Mouse (Mus musculus): ENCODE measurements around the gene Psma2.
A peak's percentile ranks its signal among the peaks of the same experiment; 100 is the strongest.

The Psma2 gene

GRCm38 (mm10) chr13:14612926-14613529 is at the start of gene Psma2, which contains the start of gene Mrpl32:
TSS of gene Psma2 (plus strand) at chr13:14613240.
TSS of gene Mrpl32 (minus strand) at chr13:14613165.
- DNase-seq (ENCODE audit: low spot score in 2 of 2): peak; percentile 97

GRCm38 (mm10) chr13:14574128-14574527 is 38.9 kb upstream of the Psma2 start:
- no peak for DNase-seq (ENCODE audit: low spot score in 2 of 2)

DNA sequence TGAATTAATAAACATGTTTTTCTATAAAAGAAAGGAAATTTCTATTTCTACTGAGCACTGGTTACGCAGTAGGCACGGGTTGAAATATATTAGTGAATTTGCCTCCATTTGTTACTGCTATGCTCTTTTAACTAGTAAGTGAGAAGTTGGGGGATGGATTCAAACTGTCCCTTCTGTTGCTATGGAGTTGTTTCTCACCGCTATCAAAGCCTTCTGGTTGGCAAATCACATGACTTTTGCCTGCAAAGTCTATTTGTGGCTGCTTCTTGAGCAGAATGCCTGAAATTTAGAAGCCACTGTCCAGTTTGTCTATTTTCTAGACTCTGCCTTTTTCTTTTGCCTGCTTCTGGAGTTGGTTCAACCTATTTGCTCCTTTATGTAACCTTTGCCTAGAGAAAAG is 32.6 kb upstream of the Psma2 start:
- DNase-seq (ENCODE audit: low spot score in 2 of 2): no peak

- no peak for DNase-seq (ENCODE audit: low spot score in 2 of 2)
These were observed 10.3 kb upstream of the Psma2 start for GRCm38 (mm10) chr13:14602744-14603143.

DNA sequence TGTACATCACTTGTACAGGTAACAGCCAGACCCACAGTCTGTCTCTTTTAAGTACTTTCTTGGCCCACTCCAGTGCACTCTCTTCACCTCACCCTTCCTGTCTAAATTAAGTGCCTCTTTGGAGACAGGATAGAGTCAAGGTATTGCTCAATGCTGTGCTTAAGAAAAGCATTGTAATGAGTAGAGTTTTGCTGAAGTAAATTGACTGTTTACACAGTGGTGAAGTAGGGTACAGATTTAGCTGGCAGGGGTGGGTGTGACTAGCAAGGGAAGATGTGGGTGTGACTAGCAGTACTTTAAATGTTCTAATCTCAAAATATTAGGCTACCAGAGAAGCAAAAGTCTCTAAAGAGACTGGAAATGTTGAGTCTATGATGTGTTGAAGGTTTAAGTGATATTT is 5.4 kb upstream of the Psma2 start:
- no peak for DNase-seq (ENCODE audit: low spot score in 2 of 2)

DNA sequence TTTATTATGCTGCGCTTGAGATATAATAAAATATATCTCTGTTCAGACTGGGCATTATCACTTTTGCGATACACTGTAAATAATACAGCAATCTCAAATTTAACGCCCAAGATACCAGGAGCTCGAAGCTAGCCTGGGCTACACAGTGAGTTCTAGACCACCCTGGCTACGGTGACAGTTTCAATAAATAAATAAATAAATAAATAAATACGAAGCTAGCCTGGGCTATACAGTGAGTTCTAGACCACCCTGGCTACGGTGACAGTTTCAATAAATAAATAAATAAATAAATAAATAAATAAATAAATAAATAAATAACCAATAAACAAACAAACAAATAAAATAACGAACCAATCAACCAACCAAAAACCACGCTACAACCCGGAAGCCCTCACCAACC is 577 bp upstream of the Psma2 start:
- no peak for DNase-seq (ENCODE audit: low spot score in 2 of 2)

DNA sequence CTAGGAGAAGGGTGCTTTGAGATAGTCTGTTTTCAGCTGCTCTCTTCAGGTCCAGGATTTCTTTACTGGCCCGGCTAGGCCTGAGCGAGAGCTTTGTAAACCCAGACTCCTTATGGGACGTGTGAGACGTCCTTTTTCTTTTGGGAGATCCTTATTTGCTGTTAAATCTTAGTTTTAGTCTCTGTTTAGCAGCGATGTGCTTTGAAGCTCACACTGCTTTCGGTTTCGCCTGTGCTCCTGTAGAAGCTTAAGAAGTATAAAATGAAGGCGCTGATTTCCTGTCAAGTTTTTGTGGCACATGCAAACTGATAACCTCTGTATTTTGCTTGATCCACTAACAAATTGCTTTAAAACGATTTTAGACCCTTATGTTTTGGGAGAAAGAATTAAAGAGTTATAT is 513 bp downstream of the Psma2 start:
- DNase-seq (ENCODE audit: low spot score in 2 of 2): no peak

DNA sequence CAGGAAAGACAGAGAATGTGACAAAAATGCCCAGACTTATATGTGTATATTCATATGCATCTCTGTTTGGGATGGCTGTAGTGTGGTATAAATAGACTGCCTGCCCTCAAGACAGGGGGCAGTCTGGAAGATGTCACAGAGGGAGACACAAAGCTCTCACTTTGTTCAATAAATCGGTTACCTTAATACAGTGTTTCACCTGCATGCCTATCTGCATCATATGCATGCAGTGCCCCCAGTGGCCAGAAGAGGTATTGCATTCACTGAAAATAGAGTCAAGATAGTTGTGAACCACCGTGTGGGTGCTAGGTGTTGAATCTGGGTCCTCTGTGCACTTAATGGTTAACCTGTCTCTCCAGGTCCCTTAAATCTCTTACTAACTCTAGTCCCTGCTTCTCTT is 5.7 kb downstream of the Psma2 start:
- DNase-seq (ENCODE audit: low spot score in 2 of 2): peak; percentile 18 to 32

DNA sequence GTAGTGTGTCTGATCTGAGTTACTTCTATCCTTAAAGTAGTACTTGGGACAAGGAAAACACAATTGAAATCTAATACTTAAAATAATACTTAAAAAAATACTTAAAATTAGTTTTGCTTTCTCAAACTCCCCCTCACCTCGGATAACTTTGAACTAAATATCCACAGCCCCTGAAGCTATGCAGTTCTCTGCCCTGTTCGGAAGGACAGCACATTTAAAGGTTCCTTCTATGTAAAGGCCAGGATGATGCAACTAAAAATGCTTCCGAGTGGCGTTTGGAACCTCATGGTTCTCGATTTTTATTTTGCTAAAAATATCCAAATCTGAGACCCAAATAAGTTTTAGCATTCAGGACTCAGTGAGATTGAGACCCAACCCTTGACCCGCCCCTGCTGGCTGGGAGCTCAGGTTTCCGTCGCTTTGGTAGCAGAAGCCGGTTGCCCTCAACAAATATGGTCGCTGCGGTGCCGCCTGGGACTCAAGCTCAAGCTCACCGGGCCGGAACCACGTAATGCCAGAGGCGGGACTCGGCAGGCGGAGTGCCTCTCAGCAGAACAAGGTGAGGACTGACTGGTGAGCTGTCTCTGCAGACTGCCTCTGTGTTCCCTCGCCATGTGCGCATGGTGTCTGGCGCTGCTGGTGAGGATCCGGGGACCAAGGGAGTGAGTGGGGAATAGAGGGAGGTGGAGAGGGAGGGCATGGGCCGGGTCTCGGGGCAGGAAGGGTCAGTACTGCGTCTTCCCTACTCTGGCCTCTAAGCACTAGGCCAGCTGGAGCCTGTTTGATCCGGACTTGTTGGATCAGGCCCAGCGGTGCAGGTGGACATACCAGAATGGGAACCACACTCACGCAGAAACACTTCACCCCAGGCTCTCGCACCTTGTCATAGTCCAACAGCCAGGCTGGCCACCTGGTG is 16.9 kb downstream of the Psma2 start, which contains the start of gene AW209491:
AW209491 (plus strand) TSS at position 429 of the 916 bp plus-strand sequence.
- peak; percentile 95 to 96 for DNase-seq (ENCODE audit: low spot score in 2 of 2)

DNA sequence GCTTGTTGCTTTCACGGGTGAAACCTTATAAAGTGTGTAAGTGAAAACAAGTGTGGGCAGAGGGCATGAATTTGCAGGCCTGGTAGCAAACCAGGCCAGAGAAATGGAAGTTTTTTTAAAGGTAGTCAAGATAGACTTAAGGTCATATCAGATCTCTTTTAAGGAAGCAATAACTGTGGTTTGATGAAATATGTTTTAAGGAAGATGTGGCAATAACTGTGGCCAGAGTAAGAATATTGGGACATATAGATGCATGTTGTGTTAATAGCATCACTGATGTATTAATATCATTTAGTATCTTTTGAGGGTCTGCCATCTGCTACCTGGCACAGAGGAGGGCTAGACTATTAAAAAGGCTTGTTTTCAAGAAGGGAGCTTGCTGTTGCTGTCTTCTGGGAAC is 27.0 kb downstream of the Psma2 start:
- no peak for DNase-seq (ENCODE audit: low spot score in 2 of 2)

GRCm38 (mm10) chr13:14649301-14649700 is 36.3 kb downstream of the Psma2 start:
- no peak for DNase-seq (ENCODE audit: low spot score in 2 of 2)

DNA sequence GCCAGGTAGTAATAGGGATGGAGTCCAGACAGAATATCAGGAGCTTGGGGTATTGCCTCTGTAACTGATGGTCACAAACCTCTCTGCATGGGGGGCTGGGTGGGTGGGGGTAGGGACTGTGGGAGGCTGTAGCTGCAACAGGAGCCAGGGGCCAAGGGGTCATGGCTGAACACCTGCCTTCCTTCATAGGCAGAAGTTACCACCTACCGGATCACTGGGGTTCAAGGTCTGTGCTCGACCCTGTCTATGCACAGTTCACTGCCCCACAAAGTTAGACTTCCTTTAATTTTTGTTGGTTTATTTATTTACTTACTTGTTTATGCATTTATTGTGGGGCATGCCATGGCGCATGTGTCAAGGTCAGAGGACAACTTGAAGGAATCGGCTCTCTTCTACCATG is 54.1 kb downstream of the Psma2 start:
- no peak for DNase-seq (ENCODE audit: low spot score in 2 of 2)

GRCm38 (mm10) chr13:14670342-14670741 is 57.3 kb downstream of the Psma2 start:
- peak in 1 of 2 experiments; percentile 23 for DNase-seq (ENCODE audit: low spot score in 2 of 2)

- DNase-seq (ENCODE audit: low spot score in 2 of 2): no peak
These were observed 75.9 kb downstream of the Psma2 start for GRCm38 (mm10) chr13:14688955-14689354.

DNA sequence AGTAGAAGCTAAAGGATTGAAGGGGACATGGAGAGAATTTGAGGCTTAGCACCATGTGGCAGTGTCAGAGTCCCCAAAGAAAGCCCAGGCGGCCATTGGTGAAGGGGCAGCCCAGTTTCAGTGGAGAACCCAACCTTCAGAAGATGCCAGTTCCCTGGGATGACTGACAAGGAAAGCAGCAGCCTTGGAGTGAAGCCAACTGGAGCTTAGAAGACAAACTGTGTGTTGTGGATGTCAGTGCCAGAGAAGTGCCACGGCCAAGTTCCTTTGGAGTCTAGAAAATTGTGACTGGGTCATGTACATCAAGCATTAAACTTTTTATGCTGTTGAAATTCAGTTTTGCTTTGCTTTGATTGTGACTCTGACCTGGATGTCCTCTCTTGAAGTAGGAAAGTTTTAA is 103.8 kb downstream of the Psma2 start:
- no peak for DNase-seq (ENCODE audit: low spot score in 2 of 2)

DNA sequence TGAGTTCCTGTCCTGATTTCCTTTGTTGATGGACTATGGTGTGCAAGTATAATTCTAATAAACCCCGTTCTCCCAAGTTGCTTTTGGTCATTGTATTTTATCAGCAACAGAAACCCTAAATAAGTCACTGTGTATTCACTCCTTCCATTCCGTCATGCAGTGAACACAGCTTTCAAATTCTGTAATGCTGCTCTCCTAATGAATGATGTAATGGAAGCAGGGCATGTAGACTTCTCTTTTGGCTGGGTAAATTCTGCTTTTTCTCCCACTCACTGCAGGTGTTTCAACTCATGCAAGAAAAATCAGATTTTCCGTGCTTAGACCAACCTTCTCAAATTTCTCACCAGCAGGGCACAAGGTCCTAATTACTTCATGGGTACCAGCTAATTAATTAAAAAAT is 104.7 kb downstream of the Psma2 start:
- DNase-seq (ENCODE audit: low spot score in 2 of 2): no peak

Data from right cerebral cortex, postnatal 36 days (tissue).